Mouse (Mus musculus) thymus, postnatal 4 days (tissue): ENCODE measurements around the gene Ccdc125.

Experiments
- DNase-seq: peaks from one replicate; pipeline ENCODE4 v3.0.0; 2021

Ccdc125 gene

DNA sequence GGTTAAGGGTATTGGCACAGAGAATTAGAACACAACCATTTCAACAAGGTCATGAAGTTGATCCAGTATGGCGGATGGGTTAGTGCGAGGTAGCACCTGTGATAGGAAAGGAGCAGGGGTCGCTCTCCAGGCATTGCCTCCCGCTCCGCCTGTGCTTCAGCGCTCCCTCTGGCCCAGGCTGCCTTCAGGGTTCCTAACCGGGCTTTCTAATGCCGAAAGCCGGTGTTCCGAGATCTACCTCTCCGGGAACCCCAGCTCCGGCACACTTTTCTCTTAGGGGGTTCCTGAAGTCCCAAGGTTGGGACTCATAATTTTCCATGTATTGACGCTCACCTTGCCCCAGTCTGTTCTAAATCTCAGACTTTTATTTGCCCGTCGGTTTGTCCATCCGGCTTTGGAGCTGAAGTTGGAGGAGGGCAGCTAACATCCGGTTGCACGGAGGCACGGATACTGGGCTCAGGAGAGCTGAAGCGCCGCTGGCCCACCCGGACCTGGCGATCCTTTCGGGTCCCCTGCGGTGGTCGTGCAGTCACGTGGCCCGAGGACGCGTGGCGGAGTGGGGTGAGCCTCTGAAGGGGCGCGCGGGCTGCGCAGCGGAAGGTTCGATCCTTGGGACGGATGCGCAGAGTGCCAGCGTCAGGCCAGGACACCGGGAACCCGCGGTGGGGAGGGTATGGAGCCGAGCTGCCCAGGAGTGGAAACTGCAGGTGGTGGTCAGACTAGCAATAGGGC is at the start of gene Ccdc125:
Gene Ccdc125 (plus strand): TSS at position 427 of the 732 bp plus-strand sequence.
- peak; percentile 69 for DNase-seq

DNA sequence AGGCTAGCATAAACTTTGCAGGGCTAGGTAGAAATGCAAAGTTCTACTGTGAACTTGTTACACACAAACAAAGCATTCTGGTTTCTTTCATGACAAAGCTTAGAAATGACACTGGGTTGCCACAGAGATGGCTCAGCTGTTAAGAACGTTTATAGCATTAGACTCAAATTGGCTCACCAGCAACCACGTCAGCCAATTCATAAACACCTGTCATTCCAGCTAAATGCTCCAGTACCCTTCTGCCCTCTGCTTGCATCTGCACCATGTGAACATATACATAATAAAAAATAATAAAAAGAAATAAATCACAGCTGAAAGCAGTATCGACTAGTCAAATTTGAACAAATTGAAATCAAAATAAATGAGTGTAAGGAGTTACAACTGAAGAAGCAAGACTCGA is 47.3 kb upstream of the Ccdc125 start:
- DNase-seq, result no peak

- DNase-seq, result no peak
Measured at GRCm38 (mm10) chr13:100634106-100634691, 35.3 kb upstream of the Ccdc125 start.

DNA sequence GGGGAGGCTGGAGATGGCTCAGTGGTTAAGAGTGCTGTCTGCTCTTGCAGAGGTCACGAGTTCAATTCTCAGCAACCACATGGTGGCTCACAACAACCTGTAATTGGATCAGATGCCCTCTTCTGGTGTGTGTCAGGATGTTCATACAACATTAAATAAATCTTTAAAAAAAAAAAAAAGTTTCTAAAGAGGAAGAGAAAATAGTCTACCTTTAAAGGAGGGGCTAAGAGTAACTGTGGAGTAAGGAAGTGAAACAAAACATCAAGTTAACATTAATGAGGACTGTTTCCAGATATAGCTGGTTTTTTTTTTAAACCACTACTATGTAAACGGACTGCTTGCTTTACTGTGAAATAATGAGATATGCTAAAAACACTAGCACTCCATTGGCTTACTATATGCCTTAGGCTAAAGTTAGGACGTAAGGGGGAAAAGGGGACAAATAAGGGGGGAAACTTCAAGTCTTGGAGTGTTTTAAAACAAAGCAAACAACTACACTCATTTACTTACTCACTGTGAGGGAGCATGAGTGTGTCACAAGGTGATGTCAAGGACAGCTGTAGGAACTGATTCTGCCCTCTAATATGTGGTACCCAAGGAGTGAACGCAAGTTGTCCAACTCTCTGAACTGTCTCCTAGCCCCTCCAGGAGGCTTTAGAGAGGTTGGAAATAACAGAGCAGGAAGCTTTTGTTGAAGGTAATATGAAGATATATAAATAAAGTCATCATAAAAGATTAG is 26.9 kb upstream of the Ccdc125 start:
- DNase-seq, result no peak

GRCm38 (mm10) chr13:100648223-100648622 is 21.3 kb upstream of the Ccdc125 start:
- DNase-seq, result no peak

DNA sequence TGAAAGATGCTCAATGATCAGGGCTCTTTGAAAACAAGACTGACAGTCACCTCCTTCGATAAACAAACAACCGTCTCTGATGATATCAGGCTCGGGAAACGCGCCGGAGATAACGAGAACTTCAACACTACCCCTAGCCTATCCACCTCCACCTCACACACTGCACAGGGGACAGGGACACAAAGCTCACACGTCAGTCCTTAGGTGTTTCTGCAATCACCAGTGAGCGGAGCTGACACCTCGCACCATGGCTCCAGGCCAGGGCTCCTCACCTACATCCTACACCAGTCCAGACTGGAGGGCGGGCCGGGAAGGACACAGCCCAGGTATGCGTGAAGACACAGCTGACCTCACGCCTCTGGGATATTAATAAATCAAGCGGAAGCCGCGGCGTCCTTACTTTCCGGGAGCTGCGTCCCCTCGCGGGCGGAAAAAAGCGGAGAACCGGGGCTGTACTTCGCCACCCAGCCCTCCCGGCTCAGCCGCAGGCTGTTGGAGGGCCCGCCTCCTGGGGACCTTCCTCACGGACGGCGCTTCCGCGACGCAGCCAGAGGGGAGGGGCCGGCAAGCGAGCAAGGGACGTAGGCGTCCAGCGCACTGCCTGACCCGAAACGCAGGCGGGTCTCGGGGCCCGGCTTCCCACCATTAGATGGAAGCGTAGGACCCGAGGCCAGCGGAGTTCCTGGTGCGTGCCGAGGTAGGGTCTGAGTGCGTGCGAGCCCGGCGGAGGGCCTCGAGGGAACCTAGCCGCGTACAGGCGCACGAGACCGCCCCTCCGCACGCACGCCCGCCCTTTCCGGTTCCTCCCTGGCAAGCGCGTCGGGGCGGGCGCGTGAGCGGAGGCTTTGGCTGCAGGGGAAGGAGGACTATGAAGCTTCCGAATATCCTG is 18.7 kb upstream of the Ccdc125 start, which contains the start of the genes Ak6 and Rad17:
Gene Ak6 (plus strand): TSS at position 430 of the 889 bp plus-strand sequence.
Gene Rad17 (minus strand): TSS at position 502 of the 889 bp plus-strand sequence.
- peak; percentile 98 for DNase-seq

- DNase-seq, result peak; percentile 20
Measured at GRCm38 (mm10) chr13:100651439-100652186, 17.9 kb upstream of the Ccdc125 start, which contains the start of gene Taf9. TSS of gene Taf9 (plus strand) at chr13:100651579.

DNA sequence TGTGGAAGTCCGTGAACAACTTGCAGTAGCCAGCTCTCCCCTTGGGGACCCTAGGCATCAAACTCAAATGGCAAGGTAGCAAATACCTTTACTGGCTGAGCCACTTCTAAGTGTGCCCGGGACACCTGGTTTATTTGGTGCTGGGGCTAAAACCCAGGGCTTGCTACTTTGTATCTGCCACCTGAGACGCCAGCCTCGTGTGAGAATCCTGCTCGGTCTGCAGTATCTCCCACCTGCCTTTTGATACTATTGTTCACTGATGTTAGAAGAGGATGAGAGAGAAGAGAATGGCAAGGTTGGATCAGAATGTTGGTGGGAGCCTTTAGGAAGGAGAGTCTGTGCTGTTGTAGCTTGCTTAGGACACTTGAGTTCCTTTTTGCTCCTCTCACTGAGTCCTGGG is 11.4 kb upstream of the Ccdc125 start:
- DNase-seq, result no peak

GRCm38 (mm10) chr13:100659864-100660456 is 9.6 kb upstream of the Ccdc125 start:
- DNase-seq, result peak; percentile 76

DNA sequence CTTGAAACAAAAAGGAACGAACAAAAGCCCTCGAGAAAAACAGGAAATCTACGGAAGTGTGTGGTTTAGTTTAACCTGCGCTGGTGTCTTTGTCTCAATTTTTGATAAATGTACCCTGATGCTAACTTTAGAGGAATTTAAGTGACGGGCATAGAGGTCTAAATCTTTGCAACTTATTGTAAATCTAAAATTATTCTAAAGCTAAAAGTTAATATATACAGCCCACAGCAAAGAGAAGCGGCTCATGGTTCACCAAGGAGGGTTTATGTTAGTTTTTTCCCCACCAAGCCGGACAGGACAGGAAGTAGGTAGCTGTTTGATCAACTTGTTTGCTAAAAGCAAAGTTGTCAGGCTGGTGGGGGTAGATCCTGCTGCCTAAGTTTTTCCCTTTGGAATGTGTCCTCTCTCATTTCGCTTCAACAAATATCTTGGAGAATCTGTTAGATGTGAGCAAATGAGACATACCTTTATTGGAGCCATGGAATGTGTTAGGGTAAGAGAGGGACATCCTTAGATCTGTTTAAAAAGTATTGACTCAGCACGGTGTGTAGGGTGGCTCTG is 744 bp downstream of the Ccdc125 start:
- DNase-seq, result no peak

GRCm38 (mm10) chr13:100675936-100676635 is 6.6 kb downstream of the Ccdc125 start:
- DNase-seq, result no peak

GRCm38 (mm10) chr13:100681615-100682014 is 12.1 kb downstream of the Ccdc125 start:
- DNase-seq, result no peak

- no peak for DNase-seq
Measured at GRCm38 (mm10) chr13:100682837-100683236, 13.3 kb downstream of the Ccdc125 start.

GRCm38 (mm10) chr13:100684355-100684754 is 14.8 kb downstream of the Ccdc125 start:
- DNase-seq, result no peak

GRCm38 (mm10) chr13:100687513-100687912 is 18.0 kb downstream of the Ccdc125 start:
- DNase-seq, result no peak

DNA sequence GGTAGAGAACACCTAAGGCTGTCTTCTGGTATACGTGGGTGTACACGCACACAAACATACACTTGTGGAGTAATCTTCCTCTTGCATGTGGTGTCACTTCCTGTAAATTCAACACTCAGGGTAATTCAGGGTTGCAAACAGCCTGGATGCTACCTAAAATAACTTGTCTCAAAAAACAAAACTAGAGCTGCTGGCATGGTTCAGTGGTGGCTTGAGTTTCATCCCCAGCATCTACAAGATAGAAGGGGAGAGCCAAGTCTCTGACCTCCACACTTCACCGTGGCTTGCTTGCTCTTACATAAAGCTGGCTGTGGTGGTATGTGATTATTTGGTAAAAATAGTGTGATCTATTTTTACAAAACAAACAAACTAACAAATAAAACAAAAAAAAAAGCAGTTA is 28.0 kb downstream of the Ccdc125 start:
- DNase-seq, result no peak

DNA sequence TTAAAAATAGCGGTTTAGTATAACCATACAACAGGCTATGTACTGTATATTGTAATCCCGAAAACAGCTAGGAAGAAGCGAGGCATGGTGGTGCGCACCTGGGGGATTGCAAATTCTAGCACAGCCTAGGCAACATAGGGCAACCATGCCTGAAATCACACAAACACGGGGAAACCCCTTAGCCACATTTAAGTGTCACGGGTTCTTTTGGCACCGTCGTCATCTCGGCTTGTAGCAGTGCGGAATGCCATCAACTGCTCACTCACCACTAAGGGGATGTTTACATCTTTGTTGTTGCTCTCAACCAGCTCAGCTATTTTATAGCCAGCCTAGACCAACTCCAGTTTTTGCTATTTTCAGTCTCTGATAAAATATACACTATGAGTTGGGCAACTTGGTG is 29.3 kb downstream of the Ccdc125 start:
- DNase-seq, result no peak

- DNase-seq, result no peak
Measured at GRCm38 (mm10) chr13:100703468-100703867, 34.0 kb downstream of the Ccdc125 start.

DNA sequence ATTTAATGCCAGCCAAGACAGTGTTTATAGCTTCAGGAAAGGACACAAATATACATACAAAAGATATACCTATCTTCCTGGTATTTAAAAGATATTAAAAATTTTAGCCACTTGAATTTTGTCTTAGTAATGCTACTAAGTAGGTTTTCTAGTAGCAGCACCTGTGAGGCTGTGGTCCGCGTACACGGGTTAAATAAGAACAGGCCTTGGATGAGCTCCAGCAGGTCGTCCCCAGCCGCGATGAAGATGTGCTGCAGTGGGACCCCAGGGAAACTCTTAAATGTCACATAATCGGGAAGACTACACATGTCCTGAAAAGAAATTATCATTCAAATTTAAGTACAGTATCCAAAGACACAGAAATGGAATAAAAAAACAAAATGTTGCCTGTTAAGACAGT is 36.7 kb downstream of the Ccdc125 start:
- DNase-seq, result no peak

GRCm38 (mm10) chr13:100715467-100715866 is 46.0 kb downstream of the Ccdc125 start:
- no peak for DNase-seq
